Comparison of ENCODE assay signal across 19 mouse cellular contexts in genomic region chr6:51542147-51542546, GRCm38 (mm10).
"Had no signal": no experiment of that assay in that cellular context is flagged by ENCODE, and none has a peak within 500 bp of the region (broad histone marks: within the 10 kb centered on the region; RNA-seq: fewer than 3 reads in every experiment).

No protein-coding gene starts in this region.

- H3K4me3 ChIP-seq: intestine, embryonic 15.5 days; kidney, embryonic 15.5 days; left cerebral cortex, adult 2 months; limb, embryonic 12.5 days; limb, embryonic 15.5 days; lung, embryonic 15.5 days; midbrain, embryonic 13.5 days; myocyte; neural tube, embryonic 13.5 days; stomach, embryonic 15.5 days had no signal

- H3K4me1 ChIP-seq: stomach, embryonic 15.5 days had no signal

- DNase-seq: layer of hippocampus, postnatal 36 days; lung, adult 18-20 months; lung, postnatal 14 days; lung, postnatal 4 days; retina, postnatal 1 day; right cerebral cortex, postnatal 25 days; spleen, adult 18-20 months; thymus, postnatal 25 days had no signal

- H3K36me3 ChIP-seq: intestine, embryonic 15.5 days; kidney, embryonic 15.5 days; limb, embryonic 12.5 days; limb, embryonic 15.5 days; lung, embryonic 15.5 days; stomach, embryonic 15.5 days had no signal

- H3K4me2 ChIP-seq: intestine, embryonic 15.5 days; kidney, embryonic 15.5 days; limb, embryonic 12.5 days; limb, embryonic 15.5 days; lung, embryonic 15.5 days; midbrain, embryonic 13.5 days; neural tube, embryonic 13.5 days; stomach, embryonic 15.5 days had no signal

- ATAC-seq: intestine, embryonic 15.5 days; midbrain, embryonic 13.5 days; midbrain, embryonic 16.5 days had no signal

- H3K9ac ChIP-seq: intestine, embryonic 15.5 days; kidney, embryonic 15.5 days; limb, embryonic 12.5 days; limb, embryonic 15.5 days; lung, embryonic 15.5 days; midbrain, embryonic 13.5 days; neural tube, embryonic 13.5 days; stomach, embryonic 15.5 days had no signal

- H3K9me3 ChIP-seq: intestine, embryonic 15.5 days; kidney, embryonic 15.5 days; limb, embryonic 12.5 days; limb, embryonic 15.5 days; lung, embryonic 15.5 days; neural tube, embryonic 13.5 days; stomach, embryonic 15.5 days had no signal

- H3K27me3 ChIP-seq: intestine, embryonic 15.5 days; kidney, embryonic 15.5 days; limb, embryonic 12.5 days; limb, embryonic 15.5 days; lung, embryonic 15.5 days; midbrain, embryonic 13.5 days; neural tube, embryonic 13.5 days; stomach, embryonic 15.5 days had no signal

- H3K27ac ChIP-seq: intestine, embryonic 15.5 days; kidney, embryonic 15.5 days; left cerebral cortex, adult 2 months; limb, embryonic 12.5 days; limb, embryonic 15.5 days; lung, embryonic 15.5 days; midbrain, embryonic 13.5 days; neural tube, embryonic 13.5 days; stomach, embryonic 15.5 days had no signal
